Mouse (Mus musculus): ENCODE data around the gene Xpnpep2. TPM values are rescaled to one million over a fixed set of nuclear protein-coding genes. Genes with fewer than 3 reads are reported as not detected.

Gene Xpnpep2
- total RNA-seq (2014; rRNA removed; ENCODE audit: low replicate concordance) (1.9 TPM in 1 of 2 replicates, not detected in the other), polyA plus RNA-seq (2015; fragmentation: Nextera tagmentation; extraction: Ambion mirVana) (0.58 and 0.66 TPM in 2 replicates)

DNA sequence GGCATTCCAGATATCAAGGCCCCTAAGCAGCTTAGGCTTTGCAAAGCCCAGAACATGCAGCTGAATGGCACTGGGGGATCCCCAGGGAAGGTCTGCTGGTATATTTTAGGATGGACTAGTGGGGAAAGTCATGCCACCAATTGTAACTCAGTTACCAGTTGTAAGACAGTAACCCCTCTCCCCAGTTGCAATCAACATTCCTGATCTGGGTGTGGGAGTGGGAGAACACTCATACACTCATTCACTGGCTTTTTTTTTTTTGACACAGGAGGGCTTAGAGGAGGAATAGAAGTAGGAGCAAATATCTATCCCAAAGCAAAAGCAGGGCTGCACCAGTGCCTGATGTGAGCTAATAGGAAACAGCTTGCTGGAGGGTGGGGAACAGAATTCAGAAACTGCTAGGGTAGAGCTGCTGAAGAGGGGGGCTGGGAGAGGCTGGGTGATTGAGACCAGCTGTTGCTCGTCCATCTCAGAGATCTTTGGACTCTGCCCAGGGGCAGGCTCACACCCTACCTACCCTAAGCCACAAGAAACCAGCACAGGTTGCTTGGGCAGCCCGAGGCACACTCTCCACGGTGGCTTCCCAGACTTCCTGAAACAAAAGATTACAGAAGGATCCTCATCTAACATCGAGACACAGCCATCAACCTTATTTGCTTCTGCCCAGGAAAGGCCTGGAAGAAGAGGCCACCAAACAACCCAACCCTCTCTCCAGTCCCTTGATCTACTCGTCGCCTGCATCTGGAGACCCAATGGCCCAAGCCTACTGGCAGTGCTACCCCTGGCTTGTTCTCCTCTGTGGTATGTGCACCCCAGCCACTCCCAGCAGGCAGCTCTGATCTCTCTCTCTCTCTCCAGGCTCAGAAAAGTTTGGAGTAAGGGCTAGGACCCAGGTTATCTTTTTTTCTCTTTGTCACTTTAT lies at the start of gene Xpnpep2:
Xpnpep2 (plus strand) TSS at position 332 of the 922 bp plus-strand sequence.
- DNase-seq (ENCODE audit: low spot score) (no peak), ATAC-seq (ENCODE audit: insufficient read depth, low read depth) (no peak)
- H3K27me3 ChIP-seq (ENCODE audit: control insufficient read depth, insufficient read depth, low read length) = no peaks in the 10 kb centered on the region
- H3K4me1 ChIP-seq (ENCODE audit: control insufficient read depth, insufficient read depth) = no peaks in the 10 kb centered on the region
- no peak within 1 kb of the TSS for H3K4me2 ChIP-seq (ENCODE audit: low read depth, low read length)
- no peak within 1 kb of the TSS for H3K9ac ChIP-seq (replicated peaks; ENCODE audit: low read depth, low read length)
- no peaks in the 10 kb centered on the region for H3K36me3 ChIP-seq (replicated peaks; ENCODE audit: control insufficient read depth, insufficient read depth, low read length)
- H3K27ac ChIP-seq (ENCODE audit: low read depth) = no peak within 1 kb of the TSS
- WGBS = 51% methylated on average over 6 of the region's 6 CpGs
- no peaks in the 10 kb centered on the region for H3K9me3 ChIP-seq (replicated peaks; ENCODE audit: control insufficient read depth, low read length)
- TF ChIP-seq EP300 (IDR thresholded peaks at IDR 0.05; ENCODE audit: low read depth) (no peak), CTCF (IDR thresholded peaks at IDR 0.05; ENCODE audit: low read depth) (no peak)
- H3K4me3 ChIP-seq (ENCODE audit: low read depth, low read length) = no peak within 1 kb of the TSS

GRCm38 (mm10) chrX:48062481-48062880 lies 46.0 kb upstream of the Xpnpep2 start:
- Histone ChIP-seq H3K4me1 (ENCODE audit: control insufficient read depth, insufficient read depth) (no peaks in the 10 kb centered on the region), H3K4me3 (ENCODE audit: low read depth, low read length) (no peak overlapping the region), H3K4me2 (ENCODE audit: low read depth, low read length) (no peak overlapping the region), H3K36me3 (replicated peaks; ENCODE audit: control insufficient read depth, insufficient read depth, low read length) (no peaks in the 10 kb centered on the region), H3K9ac (replicated peaks; ENCODE audit: low read depth, low read length) (no peak overlapping the region), H3K27me3 (ENCODE audit: control insufficient read depth, insufficient read depth, low read length) (no peaks in the 10 kb centered on the region), H3K27ac (ENCODE audit: low read depth) (no peak overlapping the region), H3K9me3 (replicated peaks; ENCODE audit: control insufficient read depth, low read length) (no peaks in the 10 kb centered on the region)
- ATAC-seq (ENCODE audit: insufficient read depth, low read depth) (no peak), DNase-seq (ENCODE audit: low spot score) (no peak)
- TF ChIP-seq EP300 (IDR thresholded peaks at IDR 0.05; ENCODE audit: low read depth) = no peak
- no peak for TF ChIP-seq CTCF (IDR thresholded peaks at IDR 0.05; ENCODE audit: low read depth)
- 67% methylated on average over 4 of the region's 4 CpGs for WGBS

- Histone ChIP-seq H3K27me3 (ENCODE audit: control insufficient read depth, insufficient read depth, low read length) (no peaks in the 10 kb centered on the region), H3K4me3 (ENCODE audit: low read depth, low read length) (no peak overlapping the region), H3K27ac (ENCODE audit: low read depth) (no peak overlapping the region), H3K9ac (replicated peaks; ENCODE audit: low read depth, low read length) (no peak overlapping the region), H3K4me2 (ENCODE audit: low read depth, low read length) (no peak overlapping the region), H3K36me3 (replicated peaks; ENCODE audit: control insufficient read depth, insufficient read depth, low read length) (no peaks in the 10 kb centered on the region), H3K9me3 (replicated peaks; ENCODE audit: control insufficient read depth, low read length) (no peaks in the 10 kb centered on the region), H3K4me1 (ENCODE audit: control insufficient read depth, insufficient read depth) (no peaks in the 10 kb centered on the region)
- ATAC-seq (ENCODE audit: insufficient read depth, low read depth) (no peak), DNase-seq (ENCODE audit: low spot score) (no peak)
- WGBS = 38% methylated on average over 5 of the region's 5 CpGs
- TF ChIP-seq CTCF (IDR thresholded peaks at IDR 0.05; ENCODE audit: low read depth) (no peak), EP300 (IDR thresholded peaks at IDR 0.05; ENCODE audit: low read depth) (no peak)
Measured at GRCm38 (mm10) chrX:48064166-48064853, 44.2 kb upstream of the Xpnpep2 start.

DNA sequence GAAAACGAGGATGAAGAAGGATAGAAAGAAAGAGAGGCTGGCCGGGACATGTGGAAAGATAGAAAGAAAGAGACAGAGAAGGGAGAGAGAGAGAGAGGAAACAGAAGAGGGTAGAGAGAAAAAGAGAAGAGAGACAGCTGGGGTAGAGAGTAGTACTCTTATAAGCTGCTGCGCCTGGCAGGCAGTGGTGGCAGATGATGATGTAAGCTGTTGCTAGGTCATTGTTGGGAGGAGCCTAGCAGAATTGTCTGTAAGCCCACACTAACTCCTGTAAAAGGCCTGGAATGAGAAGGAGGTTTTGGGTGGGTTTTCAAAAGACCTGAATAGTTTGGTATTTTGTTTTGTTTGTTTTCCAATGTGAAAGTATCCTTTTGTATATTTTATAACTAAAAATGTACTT lies 41.6 kb upstream of the Xpnpep2 start:
- no peak for ATAC-seq (ENCODE audit: insufficient read depth, low read depth)
- DNase-seq (ENCODE audit: low spot score) = no peak
- H3K27ac ChIP-seq (ENCODE audit: low read depth) = no peak overlapping the region
- WGBS = 68% methylated on average over 3 of the region's 3 CpGs
- H3K4me1 ChIP-seq (ENCODE audit: control insufficient read depth, insufficient read depth) = no peaks in the 10 kb centered on the region
- no peaks in the 10 kb centered on the region for H3K36me3 ChIP-seq (replicated peaks; ENCODE audit: control insufficient read depth, insufficient read depth, low read length)
- H3K4me3 ChIP-seq (ENCODE audit: low read depth, low read length) = no peak overlapping the region
- TF ChIP-seq CTCF (IDR thresholded peaks at IDR 0.05; ENCODE audit: low read depth) (no peak), EP300 (IDR thresholded peaks at IDR 0.05; ENCODE audit: low read depth) (no peak)
- no peak overlapping the region for H3K4me2 ChIP-seq (ENCODE audit: low read depth, low read length)
- H3K9ac ChIP-seq (replicated peaks; ENCODE audit: low read depth, low read length) = no peak overlapping the region
- no peaks in the 10 kb centered on the region for H3K9me3 ChIP-seq (replicated peaks; ENCODE audit: control insufficient read depth, low read length)
- no peaks in the 10 kb centered on the region for H3K27me3 ChIP-seq (ENCODE audit: control insufficient read depth, insufficient read depth, low read length)

GRCm38 (mm10) chrX:48071961-48072360 lies 36.6 kb upstream of the Xpnpep2 start:
- ATAC-seq (ENCODE audit: insufficient read depth, low read depth) (no peak), DNase-seq (ENCODE audit: low spot score) (no peak)
- TF ChIP-seq CTCF (IDR thresholded peaks at IDR 0.05; ENCODE audit: low read depth) = no peak
- no peak for TF ChIP-seq EP300 (IDR thresholded peaks at IDR 0.05; ENCODE audit: low read depth)
- Histone ChIP-seq H3K36me3 (replicated peaks; ENCODE audit: control insufficient read depth, insufficient read depth, low read length) (no peaks in the 10 kb centered on the region), H3K9me3 (replicated peaks; ENCODE audit: control insufficient read depth, low read length) (no peaks in the 10 kb centered on the region), H3K27me3 (ENCODE audit: control insufficient read depth, insufficient read depth, low read length) (no peaks in the 10 kb centered on the region), H3K27ac (ENCODE audit: low read depth) (no peak overlapping the region), H3K4me3 (ENCODE audit: low read depth, low read length) (no peak overlapping the region), H3K4me2 (ENCODE audit: low read depth, low read length) (no peak overlapping the region), H3K9ac (replicated peaks; ENCODE audit: low read depth, low read length) (no peak overlapping the region), H3K4me1 (ENCODE audit: control insufficient read depth, insufficient read depth) (no peaks in the 10 kb centered on the region)
- 33% methylated on average over 3 of the region's 3 CpGs for WGBS

All from heart, postnatal 0 days (tissue).